8 mouse cellular contexts compared by ENCODE assay signal in the genomic region with DNA sequence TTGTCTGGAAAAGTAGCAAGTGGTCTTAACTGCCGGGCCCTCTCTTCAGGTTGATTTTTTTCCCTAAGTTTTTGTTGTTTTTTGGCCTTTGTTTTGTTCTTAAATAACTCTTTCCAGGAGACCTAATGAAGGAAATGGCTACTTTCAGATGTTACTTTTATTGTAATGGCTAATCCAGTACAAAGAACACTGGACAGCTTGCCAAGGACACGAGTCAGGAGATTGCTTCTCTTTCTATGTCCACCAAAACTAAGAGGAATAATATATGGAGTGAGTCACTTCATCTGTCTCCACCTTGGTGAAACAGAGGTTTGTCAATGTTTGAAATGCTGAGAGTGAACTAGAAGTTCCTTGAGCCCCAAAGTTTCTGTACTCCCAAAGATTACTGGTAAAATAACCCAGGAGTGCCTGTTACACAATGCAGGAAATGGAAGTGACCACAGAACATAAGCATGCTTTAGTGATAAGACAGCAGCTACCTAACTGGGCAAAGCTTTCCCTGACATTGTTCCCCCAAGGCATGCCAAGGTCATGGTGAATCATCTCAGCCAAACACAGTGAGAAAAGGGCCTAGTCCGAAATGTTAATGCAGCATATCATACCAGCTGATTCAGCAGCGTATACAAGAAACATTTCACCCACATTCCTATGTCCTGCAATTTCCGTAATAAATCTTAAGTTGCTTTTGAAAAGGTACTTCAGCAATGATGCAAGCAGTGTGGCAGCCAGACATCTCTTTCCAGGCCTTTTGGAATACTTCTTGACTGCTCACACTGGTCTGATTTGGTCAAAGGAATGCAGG.
A peak's percentile ranks its signal among the peaks of the same experiment; 100 is the strongest.
DNase-seq lines count a peak whose midpoint lies in the region.
"Had no signal": no experiment of that assay in that cellular context is flagged by ENCODE, and none has a peak within 500 bp of the region (broad histone marks: within the 10 kb centered on the region; RNA-seq: fewer than 3 reads in every experiment).

No protein-coding gene starts in this region.

- intact Hi-C loops in left cerebral cortex, postnatal 14 days (cut with DNase I): no loop called here

- DNase-seq in NIH3T3 (ENCODE audit: low read depth): peak; percentile 82
- peak; percentile 75 to 76 for DNase-seq in adrenal gland, postnatal 36 days
- peak; percentile 57 for DNase-seq in heart, postnatal 4 days
- peak; percentile 47 for DNase-seq in lung, postnatal 10 days
- no peak for DNase-seq in left cerebral cortex, adult 8-10 months (ENCODE audit: low spot score in 2 of 2)
- DNase-seq in embryo, embryonic 9.5 days (ENCODE audit: extremely low spot score): no peak
- no peak for DNase-seq in left cerebral cortex, postnatal 14 days (ENCODE audit: low spot score in 2 of 2)
- DNase-seq: right cerebral cortex, postnatal 14 days had no signal

Comparison
In these comparisons a context has a peak if more than half of its experiments do, and no peak if none do; other contexts are left out.
1. DNase-seq: peak in NIH3T3 (single experiment), adrenal gland, postnatal 36 days (2 of 2), heart, postnatal 4 days (single experiment) and lung, postnatal 10 days (single experiment); none in left cerebral cortex, adult 8-10 months (0 of 2), embryo, embryonic 9.5 days (single experiment) and left cerebral cortex, postnatal 14 days (0 of 2).